7 mouse cellular contexts compared by ENCODE assay signal in genomic region chr2:142611113-142611512, GRCm38 (mm10).
A peak's percentile ranks its signal among the peaks of the same experiment; 100 is the strongest.
DNase-seq lines count a peak whose midpoint lies in the region; ATAC-seq lines count a peak whose summit lies in the region.

No protein-coding gene starts in this region.

- no peak for DNase-seq in neural tube, embryonic 11.5 days (ENCODE audit: low spot score)
- DNase-seq in neural tube, embryonic 10.5 days (ENCODE audit: extremely low spot score, low spot score), result no peak
- DNase-seq in brain, adult 2 months (ENCODE audit: low read depth, low spot score), result peak; percentile 90
- peak; percentile 35 to 47 for DNase-seq in frontal cortex, postnatal 36 days (ENCODE audit: low spot score in 2 of 2)
- peak; percentile 54 for DNase-seq in layer of hippocampus, adult 9-10 months (ENCODE audit: low spot score)
- peak; percentile 45 for DNase-seq in lung, postnatal 10 days
- peak; percentile 48 for DNase-seq in right cerebral cortex, postnatal 4 days

- WGBS in neural tube, embryonic 11.5 days, result 82% methylated on average over 6 of the region's 6 CpGs

- ATAC-seq in neural tube, embryonic 11.5 days (ENCODE audit: insufficient read depth, low FRiP score, low TSS enrichment), result peak; percentile 28; the same call in 1 of the 2 replicates

- H3K36me3 ChIP-seq in neural tube, embryonic 11.5 days (ENCODE audit: control insufficient read depth, insufficient read depth, low read length), result no peaks in the 10 kb centered on the region

- no peaks in the 10 kb centered on the region for H3K4me1 ChIP-seq in neural tube, embryonic 11.5 days (ENCODE audit: control insufficient read depth, insufficient read depth, low read length)

- no peak overlapping the region for H3K4me2 ChIP-seq in neural tube, embryonic 11.5 days (ENCODE audit: low read depth)

- H3K9ac ChIP-seq in neural tube, embryonic 11.5 days (ENCODE audit: low read length), result no peak overlapping the region

- H3K27me3 ChIP-seq in neural tube, embryonic 11.5 days (ENCODE audit: control insufficient read depth, insufficient read depth, low read length), result no peaks in the 10 kb centered on the region

- no peak overlapping the region for H3K4me3 ChIP-seq in neural tube, embryonic 11.5 days (ENCODE audit: low read depth, low read length)

- H3K9me3 ChIP-seq in neural tube, embryonic 11.5 days (ENCODE audit: control insufficient read depth, low read length), result no peaks in the 10 kb centered on the region

- H3K27ac ChIP-seq in neural tube, embryonic 11.5 days (ENCODE audit: low read depth, low read length), result no peak overlapping the region

Comparison
In these comparisons a context has a peak if more than half of its experiments do, and no peak if none do; other contexts are left out.
1. DNase-seq: peak in brain, adult 2 months (single experiment), frontal cortex, postnatal 36 days (2 of 2), layer of hippocampus, adult 9-10 months (single experiment), lung, postnatal 10 days (single experiment) and right cerebral cortex, postnatal 4 days (single experiment); none in neural tube, embryonic 11.5 days (single experiment) and neural tube, embryonic 10.5 days (single experiment).